Mouse (Mus musculus) urinary bladder, postnatal 10 days (tissue): ENCODE results near the gene Atf3.

Source experiments
- DNase-seq: peaks from one replicate; pipeline ENCODE4 v3.0.0; 2022; ENCODE audit warnings: low spot score

Gene Atf3

GRCm38 (mm10) chr1:191192751-191193150 is 25.1 kb downstream of the Atf3 start:
- no peak for DNase-seq

- no peak for DNase-seq
Measured at GRCm38 (mm10) chr1:191192213-191192612, 25.6 kb downstream of the Atf3 start.

GRCm38 (mm10) chr1:191189671-191190372 is 28.0 kb downstream of the Atf3 start:
- no peak for DNase-seq

DNA sequence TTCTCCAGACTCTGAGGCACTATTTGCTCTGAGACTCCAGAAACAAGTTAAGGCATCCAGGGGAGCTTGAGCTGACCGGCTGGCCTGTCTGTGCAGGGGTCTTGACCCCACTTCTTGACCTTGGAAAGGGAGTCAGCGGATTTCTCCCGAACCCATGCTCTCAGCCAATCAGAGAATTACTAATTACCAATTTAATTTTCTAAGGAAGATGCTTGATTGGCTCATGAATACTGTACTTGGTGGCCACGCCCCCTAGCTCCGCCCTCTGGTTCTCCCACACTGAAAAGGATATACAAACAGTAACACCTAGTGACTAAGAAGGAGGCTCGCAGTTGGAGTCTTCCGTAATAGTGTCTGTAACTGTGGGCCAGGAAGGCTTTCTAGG is 31.5 kb downstream of the Atf3 start:
- no peak for DNase-seq

DNA sequence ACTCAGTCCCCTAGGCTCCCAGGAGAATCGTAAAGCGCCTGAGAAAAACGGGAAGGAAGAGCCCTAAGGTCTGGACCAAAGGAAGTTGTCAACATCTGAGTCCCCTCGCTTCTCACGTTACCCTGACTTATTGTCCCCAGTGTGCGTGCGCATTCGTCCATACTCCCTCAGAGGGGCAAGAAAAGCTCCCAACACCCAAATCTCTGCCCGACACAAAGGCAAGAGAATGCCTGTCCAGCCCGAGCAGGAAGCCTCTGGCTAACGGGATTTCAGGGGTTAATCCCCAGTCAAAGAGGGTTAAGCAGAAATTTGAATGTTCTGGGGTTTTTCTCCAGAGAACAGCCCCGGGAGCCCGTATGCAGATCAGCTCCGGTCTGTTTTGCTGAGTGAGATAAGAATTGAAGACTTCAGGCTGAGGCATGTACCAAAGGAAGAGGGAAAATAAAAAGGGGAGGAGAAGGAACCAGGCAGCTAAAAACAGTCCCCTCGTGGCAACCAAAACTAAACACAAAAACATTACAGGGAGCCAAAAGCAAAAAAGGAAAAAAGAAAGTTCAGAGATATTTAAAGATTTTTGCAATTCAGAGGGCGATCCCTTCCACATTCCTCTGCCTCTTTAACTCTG is 32.0 kb downstream of the Atf3 start:
- DNase-seq, result no peak

DNA sequence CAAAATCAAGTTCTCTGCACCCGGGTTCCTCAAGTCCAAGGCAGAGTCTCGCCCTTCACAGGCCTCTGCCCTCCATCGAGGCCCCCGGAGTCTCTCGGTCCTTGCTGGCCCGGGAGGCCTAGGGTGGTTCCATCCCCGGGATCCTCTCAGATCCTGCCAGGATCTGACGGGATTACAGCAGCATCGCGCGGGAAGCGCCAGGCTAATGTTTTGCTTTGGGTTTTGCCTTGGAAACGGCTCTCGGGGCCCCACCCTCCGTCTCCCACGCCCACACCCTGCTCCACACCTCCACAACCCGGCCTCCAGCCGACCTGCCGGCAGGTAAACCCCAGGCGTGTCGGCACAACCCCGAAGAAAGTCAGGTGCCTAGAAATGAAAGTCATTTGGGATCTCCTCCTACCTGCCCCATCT is 33.0 kb downstream of the Atf3 start:
- peak; percentile 23 for DNase-seq

GRCm38 (mm10) chr1:191184066-191184815 is 33.6 kb downstream of the Atf3 start:
- no peak for DNase-seq

DNA sequence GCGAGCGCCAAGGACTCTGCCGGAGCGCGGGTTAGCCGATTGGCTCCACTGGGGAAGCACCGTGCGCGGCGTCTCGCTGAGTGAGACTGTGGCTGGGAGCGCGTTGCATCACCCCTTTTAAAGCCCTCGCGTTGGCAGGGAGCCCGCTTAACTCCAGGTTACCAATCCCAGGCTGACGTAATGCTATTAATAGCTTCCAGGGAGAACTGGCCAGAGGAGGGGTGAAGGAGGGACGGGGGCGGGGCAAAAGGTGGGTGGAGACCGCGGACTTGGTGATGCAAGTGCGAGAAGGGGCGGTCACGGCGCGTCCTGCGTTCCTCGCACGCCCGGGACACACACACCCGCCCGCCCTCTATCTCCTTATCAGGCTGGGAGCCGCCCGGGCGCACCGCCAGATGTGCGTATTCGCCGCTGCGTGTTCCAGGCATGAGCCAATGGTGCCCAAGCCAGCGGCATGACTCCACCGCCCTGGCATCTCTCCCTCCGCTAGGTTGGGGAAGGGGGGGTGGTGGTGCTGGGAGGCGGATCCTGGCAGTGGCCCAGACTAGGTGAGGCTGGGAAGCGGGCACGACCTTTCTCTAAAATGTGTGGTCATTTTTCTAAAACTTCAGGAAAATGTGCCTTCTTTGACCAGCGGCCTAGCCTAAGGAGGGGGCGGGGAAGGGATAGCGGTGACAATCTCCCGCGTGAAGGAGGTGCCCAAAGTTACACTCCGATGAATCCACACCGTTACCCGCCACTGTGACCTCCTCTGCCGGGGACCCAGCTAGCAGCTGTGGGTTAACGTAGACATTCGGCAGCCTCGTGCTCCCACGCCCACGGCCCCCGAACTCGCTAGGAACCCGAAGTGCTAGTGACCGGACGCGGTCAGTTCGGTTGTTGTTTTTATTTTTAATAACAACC is 34.4 kb downstream of the Atf3 start:
- peak; percentile 97 for DNase-seq

GRCm38 (mm10) chr1:191182431-191183162 is 35.2 kb downstream of the Atf3 start:
- peak; percentile 12 for DNase-seq

- no peak for DNase-seq
Measured at GRCm38 (mm10) chr1:191181469-191182259, 36.2 kb downstream of the Atf3 start.

- no peak for DNase-seq
Measured at GRCm38 (mm10) chr1:191180397-191180796, 37.4 kb downstream of the Atf3 start.

DNA sequence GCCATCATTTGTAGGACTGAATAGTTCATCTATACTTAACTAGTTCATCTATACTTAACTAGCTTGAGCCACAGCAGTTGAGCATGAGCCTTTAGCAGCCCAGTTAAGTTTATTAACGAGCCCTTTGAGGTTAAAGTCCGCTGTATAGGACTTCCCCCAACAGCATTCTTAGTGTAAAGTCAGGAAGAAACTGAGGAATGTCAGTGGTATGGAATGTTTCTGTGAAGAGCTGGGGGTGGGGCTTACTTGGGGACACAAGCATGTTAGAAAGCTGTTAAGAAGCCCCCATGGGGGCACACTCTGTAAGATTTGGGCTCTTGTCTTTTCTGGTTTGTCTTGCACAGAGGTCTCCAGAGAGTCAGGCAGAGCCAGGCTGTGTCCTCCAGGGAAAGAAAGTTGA is 38.0 kb downstream of the Atf3 start:
- no peak for DNase-seq

DNA sequence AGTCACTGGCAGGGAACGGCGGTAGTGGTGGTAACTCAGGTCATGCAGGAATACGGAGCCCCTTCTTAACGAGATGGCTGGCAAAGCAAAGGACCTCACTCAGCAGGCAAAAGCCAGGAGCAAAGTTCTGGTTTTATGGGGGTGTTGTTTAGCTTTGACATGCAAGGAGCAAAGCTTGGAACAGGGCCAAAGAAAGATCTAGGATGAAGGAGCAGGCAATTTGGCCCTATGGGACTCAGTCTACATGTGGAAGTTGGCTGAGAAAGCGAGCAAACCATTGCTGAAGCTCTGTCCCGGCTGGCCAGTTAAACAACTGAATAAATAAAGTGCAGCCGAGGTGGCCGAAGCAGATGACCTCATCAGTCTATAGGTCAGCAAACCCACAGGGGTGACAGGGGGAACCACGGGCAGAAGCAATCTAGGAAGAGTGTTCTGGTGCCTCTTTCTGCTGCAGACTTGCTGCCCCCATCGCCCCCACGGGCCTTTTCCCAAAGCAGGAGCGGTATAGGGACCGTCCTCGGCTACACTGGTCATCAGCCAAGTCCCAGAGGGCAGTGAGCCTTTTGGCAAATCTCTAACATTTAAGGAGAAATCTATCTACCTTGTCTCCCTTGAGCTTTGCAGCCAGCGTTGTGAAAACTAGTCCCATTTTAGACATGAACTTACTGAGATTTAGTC is 39.2 kb downstream of the Atf3 start:
- no peak for DNase-seq

- no peak for DNase-seq
Measured at GRCm38 (mm10) chr1:191176887-191177286, 41.0 kb downstream of the Atf3 start.

DNA sequence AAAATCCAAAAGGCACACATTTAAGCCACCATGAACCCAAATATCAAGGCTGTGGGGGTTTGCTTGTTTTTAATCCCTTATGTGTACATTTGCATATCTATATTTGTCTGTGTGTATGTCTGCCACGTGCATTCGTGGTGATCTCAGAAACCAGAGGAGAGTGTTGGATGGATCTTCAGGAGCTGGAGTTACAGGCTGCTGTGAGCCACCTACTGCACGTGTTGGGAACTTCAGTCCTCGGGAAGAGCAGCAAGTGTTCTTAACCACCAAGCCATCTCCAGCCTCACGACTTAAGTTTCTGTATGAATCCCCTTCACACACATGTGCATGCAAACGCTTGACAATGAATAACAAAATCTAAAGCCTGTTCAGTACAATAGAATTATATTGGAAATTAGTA is 45.4 kb downstream of the Atf3 start:
- no peak for DNase-seq

- DNase-seq, result no peak
Measured at GRCm38 (mm10) chr1:191170444-191170843, 47.4 kb downstream of the Atf3 start.

DNA sequence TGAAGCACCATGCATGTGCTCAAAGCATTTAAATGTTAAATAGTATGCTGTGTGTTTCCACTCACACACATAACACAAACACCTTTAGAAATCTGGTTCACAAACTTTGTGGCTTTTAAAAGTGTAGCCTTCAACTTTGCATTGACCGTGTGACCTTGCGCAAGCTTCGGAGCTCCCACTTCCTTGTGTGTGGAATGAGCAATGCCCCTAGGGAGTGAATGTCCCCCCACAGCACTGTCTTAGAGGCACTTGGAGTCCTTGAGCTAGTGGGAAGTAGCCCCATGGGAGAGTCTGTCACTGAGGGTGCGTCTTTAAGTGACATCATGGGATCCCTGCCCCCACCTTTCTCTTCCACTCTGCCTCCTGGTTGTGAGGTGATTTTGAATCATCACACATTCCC is 51.6 kb downstream of the Atf3 start:
- no peak for DNase-seq

- DNase-seq, result no peak
Measured at GRCm38 (mm10) chr1:191164717-191165116, 53.1 kb downstream of the Atf3 start, which contains the start of gene Fam71a. TSS of gene Fam71a (minus strand) at chr1:191164817.

DNA sequence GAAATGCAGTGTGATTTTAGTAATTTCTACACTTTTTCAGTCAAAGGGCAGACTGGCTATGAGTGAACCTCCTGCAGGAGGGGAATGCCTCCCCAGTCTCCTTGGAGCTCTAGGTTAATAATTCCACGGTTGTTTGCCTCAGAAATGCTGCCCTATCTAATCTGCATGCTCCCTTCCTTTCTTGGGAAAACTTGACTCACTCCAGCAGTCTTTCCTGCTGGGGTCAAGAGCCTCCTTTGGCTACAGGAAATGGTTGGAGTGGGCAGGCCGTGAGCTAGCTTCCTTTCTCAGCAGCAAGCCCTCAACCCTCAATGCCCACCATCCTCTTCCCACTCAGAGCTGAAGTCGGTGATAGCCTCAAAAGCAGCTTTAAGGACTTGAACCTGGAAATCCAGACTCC is 63.5 kb downstream of the Atf3 start:
- no peak for DNase-seq

- DNase-seq, result no peak
Measured at GRCm38 (mm10) chr1:191153052-191153451, 64.8 kb downstream of the Atf3 start.
